Mouse (Mus musculus) urinary bladder, postnatal 10 days (tissue): ENCODE data around the gene Irf2.
"Not testable (repeated sequence)": the region's sequence is repeated elsewhere in the genome, so short reads cannot be mapped to it uniquely, and the experiment has no call there.

Source experiments
- DNase-seq: peaks from one replicate; pipeline ENCODE4 v3.0.0; 2022; ENCODE audit warnings: low spot score

The Irf2 gene

GRCm38 (mm10) chr8:46726383-46726782 is 13.1 kb upstream of the Irf2 start:
- no peak for DNase-seq

- DNase-seq = not testable (repeated sequence)
Measured at GRCm38 (mm10) chr8:46729671-46730070, 9.9 kb upstream of the Irf2 start.

GRCm38 (mm10) chr8:46732381-46732915 is 7.1 kb upstream of the Irf2 start:
- no peak for DNase-seq

GRCm38 (mm10) chr8:46733603-46734002 is 5.9 kb upstream of the Irf2 start:
- DNase-seq = no peak

- DNase-seq = no peak
Measured at GRCm38 (mm10) chr8:46735505-46735904, 4.0 kb upstream of the Irf2 start.

GRCm38 (mm10) chr8:46736260-46736659 is 3.3 kb upstream of the Irf2 start:
- no peak for DNase-seq

GRCm38 (mm10) chr8:46737421-46737820 is 2.1 kb upstream of the Irf2 start:
- DNase-seq = no peak

- no peak for DNase-seq
Measured at GRCm38 (mm10) chr8:46737907-46738306, 1.6 kb upstream of the Irf2 start.

GRCm38 (mm10) chr8:46738601-46739000 is 931 bp upstream of the Irf2 start:
- DNase-seq = no peak

- no peak for DNase-seq
Measured at GRCm38 (mm10) chr8:46739956-46740512, 502 bp downstream of the Irf2 start.

GRCm38 (mm10) chr8:46740513-46741280 is 1.2 kb downstream of the Irf2 start:
- DNase-seq = peak; percentile 15

- DNase-seq = no peak
Measured at GRCm38 (mm10) chr8:46741281-46741791, 1.8 kb downstream of the Irf2 start.

GRCm38 (mm10) chr8:46741991-46742690 is 2.6 kb downstream of the Irf2 start:
- DNase-seq = no peak

- no peak for DNase-seq
Measured at GRCm38 (mm10) chr8:46742691-46743082, 3.2 kb downstream of the Irf2 start.

- no peak for DNase-seq
Measured at GRCm38 (mm10) chr8:46745464-46745863, 5.9 kb downstream of the Irf2 start.

GRCm38 (mm10) chr8:46747311-46747980 is 7.9 kb downstream of the Irf2 start:
- DNase-seq = no peak

GRCm38 (mm10) chr8:46750000-46750399 is 10.5 kb downstream of the Irf2 start:
- no peak for DNase-seq

GRCm38 (mm10) chr8:46750566-46750965 is 11.0 kb downstream of the Irf2 start:
- DNase-seq = no peak

- no peak for DNase-seq
Measured at GRCm38 (mm10) chr8:46751151-46751550, 11.6 kb downstream of the Irf2 start.

GRCm38 (mm10) chr8:46752986-46753385 is 13.5 kb downstream of the Irf2 start:
- no peak for DNase-seq

GRCm38 (mm10) chr8:46754355-46754754 is 14.8 kb downstream of the Irf2 start:
- no peak for DNase-seq

GRCm38 (mm10) chr8:46755731-46756333 is 16.3 kb downstream of the Irf2 start:
- no peak for DNase-seq
